Mouse (Mus musculus) lung, postnatal 10 days (tissue): ENCODE data around the gene Pde1c.

Source experiments
- DNase-seq: peaks from one replicate; pipeline ENCODE4 v3.0.0; 2021

The Pde1c gene

DNA sequence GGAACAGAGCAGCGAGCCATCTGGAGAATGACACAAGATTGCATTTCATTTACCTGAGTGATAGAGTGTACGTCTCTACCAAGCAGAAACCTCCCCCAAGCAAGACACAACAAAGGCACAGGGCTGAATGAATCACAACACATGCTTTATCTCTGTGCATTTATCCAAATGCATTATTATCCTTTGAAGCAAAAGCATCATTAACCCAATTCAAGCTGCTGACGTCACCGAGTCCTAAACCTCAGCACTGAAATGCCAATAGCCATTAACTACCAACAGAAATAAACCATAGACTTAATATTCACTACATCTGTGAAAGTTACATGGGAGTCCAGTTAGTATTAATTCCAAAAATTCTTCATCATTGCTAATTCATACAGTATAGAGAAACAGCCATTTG, 127.4 kb downstream of the Pde1c start:
- DNase-seq: no peak

- no peak for DNase-seq
These were observed 143.1 kb downstream of the Pde1c start for GRCm38 (mm10) chr6:56425846-56426245.

DNA sequence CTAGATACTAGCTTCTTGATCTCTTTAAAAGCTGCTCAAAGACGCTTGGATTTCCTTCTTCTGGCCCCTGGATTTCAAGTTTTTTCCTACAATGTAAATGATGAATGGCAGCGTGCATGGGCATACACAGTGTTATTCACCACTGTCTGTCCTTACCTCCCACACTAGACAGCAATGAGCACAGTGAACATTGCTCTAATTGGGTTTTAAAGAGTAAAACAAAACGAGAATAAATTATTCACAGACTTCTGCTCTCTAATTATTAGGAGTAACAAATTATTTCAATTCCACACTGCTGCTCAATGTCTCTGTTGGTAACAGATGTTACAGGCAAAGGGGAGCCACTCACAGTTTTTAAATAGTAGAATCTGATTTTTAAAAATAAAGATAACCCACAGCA, 146.0 kb downstream of the Pde1c start:
- no peak for DNase-seq

DNA sequence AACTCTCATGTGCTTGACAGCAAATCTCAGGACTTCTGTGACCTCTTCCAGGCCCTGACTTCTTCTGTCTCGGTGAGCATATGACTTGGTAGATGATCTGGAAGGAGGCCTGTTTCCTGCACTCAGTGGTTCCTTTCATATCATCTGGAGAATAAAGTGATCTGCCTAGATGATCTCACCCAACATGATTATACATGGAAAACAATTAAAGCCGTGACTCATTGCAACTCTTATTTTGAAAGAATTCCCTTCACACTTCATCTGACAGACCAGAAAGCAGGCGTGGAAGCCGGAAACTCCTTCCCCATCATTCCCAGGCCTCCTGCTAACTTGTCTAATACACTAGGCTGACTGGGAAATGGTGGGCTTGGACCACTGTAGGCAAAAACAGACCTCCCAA, 152.7 kb downstream of the Pde1c start:
- DNase-seq: no peak

- no peak for DNase-seq
These were observed 179.7 kb downstream of the Pde1c start for GRCm38 (mm10) chr6:56389178-56389577.

DNA sequence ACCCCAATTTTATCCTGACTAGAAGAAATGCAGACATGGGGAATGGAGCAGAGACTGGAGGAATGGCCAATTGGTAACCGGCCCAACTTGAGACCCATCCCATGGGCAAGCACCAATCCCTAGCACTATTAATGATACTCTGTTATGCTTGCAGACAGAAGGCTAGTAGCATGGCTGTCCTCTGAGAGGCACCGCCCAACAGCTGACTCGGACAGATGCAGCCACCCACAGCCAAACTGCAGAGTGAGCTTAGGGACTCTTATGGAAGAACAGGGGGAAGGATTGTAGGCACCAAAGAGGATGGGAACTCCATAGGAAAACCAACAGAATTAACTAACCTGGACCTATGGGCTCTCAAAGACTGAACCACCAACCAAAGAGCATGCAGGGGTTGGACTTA, 192.5 kb downstream of the Pde1c start:
- no peak for DNase-seq

DNA sequence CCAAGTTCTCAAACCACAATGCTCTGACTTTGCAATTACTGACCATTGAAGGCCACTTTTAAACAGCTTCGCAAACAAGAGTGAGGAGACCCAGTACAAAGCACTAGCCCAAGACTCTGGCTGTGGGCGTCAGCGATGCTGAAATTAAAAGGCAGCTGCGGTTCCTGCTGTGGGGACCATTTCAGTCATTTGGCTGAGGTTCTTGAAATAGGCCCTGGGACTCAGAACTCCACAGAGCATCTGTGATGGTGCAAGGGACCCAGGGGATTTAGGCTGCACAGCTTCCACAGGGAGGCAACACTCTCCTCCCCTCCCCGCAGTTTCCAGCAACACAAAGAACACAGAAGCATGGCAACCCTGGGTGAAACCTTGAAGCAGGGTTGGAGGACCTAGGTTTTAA, 194.7 kb downstream of the Pde1c start:
- DNase-seq: no peak

DNA sequence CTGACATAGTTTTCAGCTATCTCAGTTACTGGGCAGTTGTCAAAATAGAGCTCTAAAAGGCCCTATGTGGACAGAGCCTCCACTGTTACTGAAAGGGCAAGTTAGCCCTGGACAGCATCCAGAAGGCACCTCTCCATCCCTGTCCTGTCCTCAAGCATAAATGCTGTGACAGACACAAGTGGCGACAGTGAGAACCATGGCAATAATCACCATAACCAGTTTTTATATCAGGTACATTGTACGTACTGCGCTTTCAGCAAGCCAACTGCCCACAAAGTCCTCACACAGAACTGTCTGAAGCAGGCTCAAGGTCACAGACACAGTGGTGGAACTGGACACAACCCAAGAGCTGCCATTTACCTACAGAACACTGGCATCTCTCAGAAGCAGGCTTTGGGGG, 195.2 kb downstream of the Pde1c start:
- DNase-seq: no peak

- DNase-seq: no peak
These were observed 195.7 kb downstream of the Pde1c start for GRCm38 (mm10) chr6:56373046-56373751.

- no peak for DNase-seq
These were observed 199.4 kb downstream of the Pde1c start for GRCm38 (mm10) chr6:56369462-56369861.

DNA sequence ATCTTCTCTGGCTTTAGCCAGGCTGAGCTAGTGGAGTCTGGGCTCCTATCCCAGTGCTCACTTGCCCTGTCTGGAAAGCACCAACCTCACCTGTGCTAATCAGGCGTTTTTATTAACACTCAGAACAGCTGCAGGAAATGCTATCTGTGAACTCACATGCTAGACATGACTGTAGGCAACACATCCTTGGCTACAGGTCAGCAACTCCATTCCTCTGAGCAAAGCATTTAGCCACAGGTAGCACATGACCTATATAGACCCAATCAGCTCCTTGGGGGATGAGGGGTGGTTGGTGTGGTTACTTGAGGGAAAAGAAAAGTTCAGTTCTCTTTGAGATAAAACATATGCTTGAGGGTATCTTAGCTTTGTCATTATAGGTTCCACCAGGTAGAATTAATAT, 200.8 kb downstream of the Pde1c start:
- DNase-seq: no peak

- no peak for DNase-seq
These were observed 201.6 kb downstream of the Pde1c start for GRCm38 (mm10) chr6:56367257-56367656.

GRCm38 (mm10) chr6:56362650-56363049, 206.3 kb downstream of the Pde1c start:
- DNase-seq: no peak

GRCm38 (mm10) chr6:56362128-56362545, 206.8 kb downstream of the Pde1c start:
- peak; percentile 7 for DNase-seq

DNA sequence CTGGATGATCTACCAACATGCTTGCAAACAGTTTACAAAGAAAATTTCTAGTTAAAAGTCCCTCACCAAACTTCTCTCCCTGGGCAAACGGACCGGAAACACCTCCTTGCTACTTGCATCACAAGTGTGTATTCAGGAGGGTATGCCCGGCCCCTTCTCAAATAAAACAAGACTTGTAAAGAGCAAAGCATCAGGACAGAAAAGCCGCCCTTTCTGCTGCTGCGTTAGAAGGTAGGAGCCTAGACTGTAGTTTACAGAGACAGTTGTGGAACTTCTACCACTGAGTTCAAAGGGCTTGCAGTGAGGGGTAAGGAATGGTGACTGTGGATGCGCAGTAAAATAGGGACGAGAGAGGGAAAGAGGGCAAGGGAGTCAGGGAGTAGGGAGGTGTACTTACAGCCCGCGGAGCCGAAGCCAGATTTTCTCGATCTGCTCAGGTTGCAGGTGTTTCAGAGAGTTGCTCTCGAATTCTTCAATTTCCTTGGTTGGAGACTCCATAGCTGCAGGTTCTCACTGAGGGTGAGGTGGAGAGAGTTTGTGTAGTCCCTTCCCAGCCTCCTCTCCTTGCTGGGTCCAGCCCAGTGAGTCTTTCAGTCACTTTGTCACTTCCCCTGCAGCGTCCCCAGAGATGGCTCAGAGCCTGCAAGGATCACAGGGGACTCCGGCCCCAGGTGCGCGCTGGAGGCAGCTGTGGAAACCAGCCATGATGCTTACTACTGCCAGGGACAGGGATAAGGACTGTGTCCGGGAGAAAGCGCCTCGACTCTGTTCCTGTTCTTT, 207.4 kb downstream of the Pde1c start:
- DNase-seq: no peak

- no peak for DNase-seq
These were observed 208.8 kb downstream of the Pde1c start for GRCm38 (mm10) chr6:56360086-56360485.

- no peak for DNase-seq
These were observed 209.8 kb downstream of the Pde1c start for GRCm38 (mm10) chr6:56359126-56359525.

DNA sequence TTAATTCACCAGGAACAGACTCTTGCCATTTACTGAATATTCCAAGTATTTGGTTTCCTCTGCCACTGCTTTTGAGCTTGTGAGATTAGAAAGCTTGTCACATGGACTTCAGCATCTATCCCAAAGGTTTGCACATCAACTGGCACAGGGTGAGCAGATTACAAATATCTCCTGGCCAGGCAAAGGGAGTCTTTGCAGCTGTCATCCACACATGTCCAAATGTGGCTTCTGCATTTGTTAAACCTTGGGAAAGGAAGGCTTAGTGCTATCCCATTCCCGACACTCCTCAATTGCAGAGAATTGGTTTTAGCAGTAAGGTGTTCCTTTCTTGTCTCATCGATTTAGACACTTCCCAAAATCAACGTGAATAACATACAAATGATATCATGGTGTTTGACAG, 221.7 kb downstream of the Pde1c start:
- no peak for DNase-seq

DNA sequence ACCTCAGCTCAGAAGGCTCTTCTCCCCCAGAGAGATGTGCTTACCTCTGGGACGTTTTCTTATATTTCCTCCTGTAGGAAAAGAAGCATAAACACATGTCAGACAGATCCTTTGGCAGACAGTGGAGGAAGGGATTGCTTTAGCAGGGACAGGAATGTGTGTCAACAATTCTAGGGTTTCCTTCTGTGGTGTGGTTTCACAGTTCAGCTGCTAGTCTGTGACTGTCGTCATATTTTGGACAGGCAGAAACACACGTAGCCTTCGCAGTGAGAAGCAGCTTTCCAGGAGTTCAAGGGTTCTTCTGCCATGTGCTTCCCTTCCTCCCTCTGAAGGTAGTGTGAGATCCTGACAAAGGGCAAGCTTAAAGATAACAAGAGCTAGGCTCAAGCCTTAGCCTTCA, 223.8 kb downstream of the Pde1c start:
- DNase-seq: no peak

DNA sequence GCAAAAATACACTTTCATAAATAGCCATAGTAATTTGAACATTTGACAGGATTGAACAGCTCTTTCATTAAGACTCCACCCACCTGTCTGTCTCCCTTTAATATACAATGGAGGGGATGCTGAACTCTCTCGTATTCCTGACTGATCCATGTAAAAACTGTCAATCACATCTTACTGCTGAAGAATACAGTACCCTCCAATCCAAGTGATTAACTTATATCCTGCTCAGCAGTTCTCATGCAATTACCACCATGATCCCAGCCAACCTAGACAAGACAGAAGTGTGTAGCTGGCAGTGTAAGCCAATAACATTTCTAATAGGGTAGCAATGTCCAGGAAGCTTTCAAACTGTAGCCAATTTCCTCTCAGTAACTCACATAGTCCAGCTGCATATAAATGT, 226.9 kb downstream of the Pde1c start:
- DNase-seq: no peak

DNA sequence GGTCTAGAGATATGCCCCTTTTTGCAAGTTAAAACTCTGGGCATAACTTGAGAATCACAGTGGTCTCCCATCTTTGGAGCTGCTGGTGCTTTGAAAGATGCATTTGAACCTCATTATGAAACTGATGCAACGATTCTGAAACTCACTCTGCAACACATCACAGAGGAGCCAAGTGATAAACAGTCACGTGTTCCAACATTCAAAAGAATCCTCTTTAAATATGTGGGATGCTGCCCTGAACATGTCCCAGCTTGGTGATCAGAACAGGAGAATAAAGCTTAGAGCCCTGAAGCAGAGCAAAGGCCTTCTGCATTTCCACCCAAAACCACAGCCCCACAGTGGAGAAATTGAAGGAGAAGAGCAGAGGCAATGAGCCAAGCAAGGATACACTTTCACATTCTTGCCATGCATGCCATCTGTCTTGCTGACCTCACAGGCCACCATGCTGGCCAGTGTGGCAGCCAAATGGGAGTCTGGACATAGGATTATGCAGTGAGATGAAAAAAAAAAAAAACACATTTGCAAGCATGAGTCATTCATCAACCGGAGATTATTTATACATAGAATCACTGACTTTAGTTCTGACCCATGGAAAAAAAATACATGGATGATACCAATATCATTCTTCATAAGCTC, 233.0 kb downstream of the Pde1c start:
- no peak for DNase-seq

- DNase-seq: no peak
These were observed 236.8 kb downstream of the Pde1c start for GRCm38 (mm10) chr6:56332149-56332548.

- DNase-seq: no peak
These were observed 237.5 kb downstream of the Pde1c start for GRCm38 (mm10) chr6:56331432-56331831.

- DNase-seq: no peak
These were observed 240.8 kb downstream of the Pde1c start for GRCm38 (mm10) chr6:56328103-56328502.
